Mouse (Mus musculus) heart, postnatal 36 days (tissue): ENCODE data around the gene Usp21. TPM values are rescaled to one million over a fixed set of nuclear protein-coding genes. Genes with fewer than 3 reads are reported as not detected.

ENCODE experiments used
- DNase-seq, 2 experiments: peaks; one replicate each; pipeline ENCODE4 v3.0.0; 2021 to 2022
- intact Hi-C: fragments of 180-260 bp; cut with DNase I; formaldehyde crosslinking; loops from one replicate; pipeline ENCODE4 v1.15.1; 2025
- total RNA-seq, 2 experiments: library from RNA; stranded (reverse); gene quantifications; 2 replicates each; pipeline ENCODE4 v1.2.3; 2021

Usp21 gene
- total RNA-seq, 2 experiments from 2014 or later: 22.1 to 22.3 TPM

DNA sequence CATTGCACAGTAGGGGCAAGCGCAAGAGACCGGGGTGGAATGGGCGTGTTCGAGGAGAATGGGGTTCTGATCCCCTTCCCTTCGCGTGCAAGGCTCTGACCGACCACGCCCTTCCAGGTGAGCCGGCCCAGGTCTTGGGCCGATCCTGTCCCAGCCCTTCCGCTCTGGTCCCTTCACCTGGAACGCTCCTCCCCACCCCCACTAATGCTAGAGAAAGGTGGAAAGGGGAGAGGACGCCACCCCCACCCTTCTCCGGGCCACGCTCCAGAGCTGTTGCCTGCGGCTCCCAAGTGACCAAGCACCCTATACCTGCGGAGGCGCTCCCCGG is 17.3 kb downstream of the Usp21 start:
- no peak for DNase-seq
- intact Hi-C loops: loop anchor here (2.0 kb wide), 1 partner anchor 24 kb away; no protein-coding TSS in a partner anchor

DNA sequence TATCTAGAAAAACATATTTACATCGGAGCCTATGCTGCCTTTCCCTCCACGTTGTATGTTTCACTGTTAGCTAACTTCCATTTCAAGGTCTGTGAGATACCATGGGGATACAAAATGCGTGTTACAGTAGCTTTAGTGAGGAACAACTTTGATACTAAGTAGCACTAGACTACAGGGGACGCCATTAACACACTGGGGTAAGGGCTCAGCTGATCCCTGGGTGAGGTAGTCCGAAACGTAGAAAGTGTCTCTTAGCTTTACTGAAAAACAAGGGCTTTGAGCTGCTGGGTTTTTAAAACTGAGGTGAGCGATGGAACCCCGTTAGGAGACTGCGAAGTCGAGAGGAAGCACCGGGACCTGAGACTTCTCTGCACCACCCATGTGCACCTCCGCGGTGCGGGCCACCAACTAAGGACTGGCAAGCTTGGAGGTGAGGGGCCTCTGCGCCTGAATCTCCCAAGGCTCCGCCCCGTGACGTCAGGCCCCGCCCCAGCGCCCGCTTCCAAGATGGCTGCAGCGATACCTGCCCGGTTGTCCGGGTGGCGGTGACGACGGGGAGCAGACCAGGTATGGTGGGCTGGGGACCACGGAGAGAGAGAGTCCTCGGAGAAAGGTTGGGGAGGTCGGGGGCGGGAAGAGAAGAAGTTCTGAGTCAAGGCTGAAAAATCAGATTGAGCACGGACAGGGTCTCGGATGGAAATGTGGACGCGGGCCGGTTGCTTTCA is 17.8 kb downstream of the Usp21 start, which contains the start of gene B4galt3:
B4galt3 (plus strand) TSS at position 481 of the 725 bp plus-strand sequence.
- intact Hi-C loops: loop anchor here (2.0 kb wide), 1 partner anchor 23 kb away; no protein-coding TSS in a partner anchor
- peak; percentile 98 to 99 for DNase-seq

DNA sequence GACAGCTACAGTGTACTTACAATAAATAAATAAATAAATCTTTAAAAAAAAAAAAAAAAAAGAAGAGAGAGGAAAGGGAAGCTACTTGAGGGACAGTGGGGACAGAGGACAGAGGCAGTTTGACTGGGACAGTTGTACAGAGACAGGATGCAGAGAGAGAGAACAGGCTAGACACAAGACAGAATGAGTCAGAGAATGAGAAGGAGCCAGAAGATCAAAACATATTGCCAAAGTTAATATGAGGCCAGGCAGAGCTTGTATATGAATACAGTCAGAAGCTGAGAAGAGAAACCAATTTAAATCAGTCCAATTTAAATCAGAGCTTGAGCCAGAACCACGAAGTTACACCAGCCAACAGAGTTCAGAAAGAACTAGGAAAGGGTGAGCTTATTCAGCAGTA is 19.4 kb downstream of the Usp21 start:
- intact Hi-C loops: no loop called here
- DNase-seq: no peak

DNA sequence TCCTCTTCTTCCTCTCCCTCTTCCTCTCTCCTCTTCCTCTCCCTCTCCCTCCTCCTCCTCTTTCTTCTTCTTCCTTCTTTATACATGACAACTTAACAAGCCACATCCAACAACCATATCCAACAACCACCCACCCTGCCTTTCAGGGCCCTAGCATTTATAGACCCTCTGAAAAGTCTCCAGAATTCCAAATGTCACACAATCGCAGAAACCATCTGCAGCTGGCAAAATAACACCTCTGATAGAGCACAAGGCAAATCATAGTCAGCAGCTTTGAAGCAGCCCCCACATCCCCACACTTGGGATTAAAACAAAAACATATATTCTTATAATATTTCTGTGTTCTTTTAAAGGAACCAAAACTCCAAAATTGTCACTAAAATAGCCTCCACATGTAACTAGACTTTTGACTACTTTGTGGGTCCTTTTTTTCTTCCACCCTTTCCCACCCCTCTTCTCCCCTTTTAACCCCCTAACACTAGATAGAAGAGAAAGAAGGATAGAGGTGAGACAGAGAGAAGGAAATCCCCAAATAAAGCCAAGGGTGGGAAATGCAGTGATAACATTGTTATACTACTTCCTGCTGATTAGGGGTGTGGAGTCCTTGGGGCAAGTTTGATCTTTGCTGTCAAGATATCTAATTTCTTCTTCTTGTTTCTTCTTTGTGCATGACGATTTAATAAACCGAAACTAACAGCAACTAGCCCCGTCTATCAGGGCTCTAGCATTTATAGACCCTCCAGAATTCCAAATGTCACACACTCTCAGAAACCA is 21.6 kb downstream of the Usp21 start:
- DNase-seq: no peak
- intact Hi-C loops: no loop called here

DNA sequence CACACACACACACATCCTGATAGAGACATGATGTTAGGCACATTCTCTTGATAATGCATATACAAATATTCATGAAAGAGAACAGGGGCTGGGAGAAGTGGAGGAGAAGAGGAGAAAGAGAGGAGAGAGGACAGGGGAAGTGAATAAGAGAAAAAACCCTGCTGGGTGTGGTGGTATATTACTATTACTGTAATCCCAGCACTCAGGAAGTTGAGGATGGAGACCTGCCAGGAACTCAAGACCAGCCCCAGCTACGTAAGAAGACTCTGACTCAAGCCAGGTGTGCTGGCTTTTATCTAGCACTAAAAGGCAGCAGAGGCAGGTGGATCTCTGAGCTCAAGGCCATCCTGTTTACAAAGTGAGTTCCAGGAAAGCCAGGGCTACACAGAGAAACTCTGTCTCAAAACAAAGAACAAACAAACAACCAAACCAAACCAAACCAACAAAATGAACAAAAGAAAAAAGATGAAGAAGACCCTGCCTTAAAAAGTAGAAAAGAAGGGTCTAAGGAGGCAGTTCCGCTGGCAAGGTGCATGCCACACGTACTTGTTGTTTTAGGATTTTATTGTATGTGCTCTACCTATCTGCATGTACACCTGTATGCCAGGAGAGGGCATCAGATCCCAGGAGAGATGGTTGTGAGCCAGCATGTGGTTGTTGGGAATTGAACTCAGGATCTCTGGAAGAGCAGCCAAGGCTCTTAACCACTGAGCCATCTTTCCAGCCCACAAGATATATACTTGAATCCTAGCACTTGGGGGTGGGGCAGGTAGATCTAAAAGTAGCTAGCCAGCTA is 23.9 kb downstream of the Usp21 start:
- no peak for DNase-seq
- intact Hi-C loops: no loop called here

DNA sequence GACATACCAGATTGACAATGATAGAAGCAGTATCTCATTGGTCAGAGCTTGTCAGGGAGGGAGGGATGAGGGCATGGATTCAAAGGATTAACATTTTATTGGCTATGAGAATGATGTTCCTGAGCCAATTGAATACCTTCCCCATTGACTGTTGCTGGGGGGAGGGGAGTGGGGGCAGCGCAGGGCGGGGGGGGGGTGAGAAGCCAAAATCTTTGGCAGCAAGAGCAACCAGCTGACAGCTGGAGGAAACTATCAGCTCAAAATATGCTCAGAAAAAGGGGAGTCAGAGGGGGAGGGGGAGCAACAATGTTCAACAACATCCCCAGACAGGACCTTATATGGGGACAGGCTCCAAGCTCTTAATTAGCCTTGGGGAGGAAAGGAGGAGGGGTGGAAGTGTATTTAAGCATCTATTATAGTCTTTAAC is 24.6 kb downstream of the Usp21 start:
- intact Hi-C loops: no loop called here
- DNase-seq: no peak

DNA sequence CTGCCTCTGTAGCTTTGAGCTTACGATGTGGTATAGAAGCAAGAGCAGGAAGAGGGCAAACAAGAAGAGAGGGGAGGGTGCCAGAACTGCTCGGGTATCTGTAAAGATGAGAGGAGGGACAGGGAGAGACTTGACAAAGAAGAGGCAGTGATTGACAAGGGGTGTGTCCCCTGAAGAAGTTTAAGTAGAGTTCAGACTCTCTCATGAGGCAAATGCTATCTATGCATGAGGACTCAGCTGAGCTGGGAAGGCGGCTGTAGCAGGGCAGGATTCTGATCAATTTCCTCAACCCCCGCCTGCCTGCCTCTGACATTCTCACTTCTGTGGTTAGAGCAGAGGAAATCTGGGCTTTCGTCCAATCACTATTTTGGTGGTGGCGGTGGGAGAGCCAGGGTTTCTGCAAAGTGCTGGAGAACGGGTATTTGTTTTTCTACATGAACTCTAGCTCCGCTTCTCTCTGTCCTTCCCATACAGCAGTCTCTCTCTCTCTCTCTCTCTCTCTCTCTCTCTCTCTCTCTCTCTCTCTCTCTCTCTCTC is 25.1 kb downstream of the Usp21 start:
- DNase-seq: peak; percentile 70 to 72
- intact Hi-C loops: no loop called here

DNA sequence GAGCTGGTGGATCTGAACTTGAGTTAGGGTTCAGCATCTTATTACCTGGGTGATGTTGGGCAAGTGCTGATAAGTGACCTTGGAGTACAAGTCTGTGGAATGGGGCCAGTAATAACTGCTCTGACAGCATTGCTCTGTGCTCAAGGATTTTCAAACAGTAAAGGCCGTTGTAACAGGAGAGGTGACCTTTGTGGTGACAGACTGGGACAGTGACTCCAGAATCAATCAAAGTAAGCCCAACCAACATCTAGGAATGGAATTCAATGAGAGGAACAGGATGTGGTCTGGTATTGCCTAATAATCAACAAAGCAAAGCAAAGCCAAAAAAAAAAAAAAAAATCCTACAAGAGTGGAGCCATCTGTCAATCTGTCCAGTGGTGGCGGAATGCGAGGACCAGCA is 27.5 kb downstream of the Usp21 start:
- no peak for DNase-seq
- intact Hi-C loops: no loop called here

DNA sequence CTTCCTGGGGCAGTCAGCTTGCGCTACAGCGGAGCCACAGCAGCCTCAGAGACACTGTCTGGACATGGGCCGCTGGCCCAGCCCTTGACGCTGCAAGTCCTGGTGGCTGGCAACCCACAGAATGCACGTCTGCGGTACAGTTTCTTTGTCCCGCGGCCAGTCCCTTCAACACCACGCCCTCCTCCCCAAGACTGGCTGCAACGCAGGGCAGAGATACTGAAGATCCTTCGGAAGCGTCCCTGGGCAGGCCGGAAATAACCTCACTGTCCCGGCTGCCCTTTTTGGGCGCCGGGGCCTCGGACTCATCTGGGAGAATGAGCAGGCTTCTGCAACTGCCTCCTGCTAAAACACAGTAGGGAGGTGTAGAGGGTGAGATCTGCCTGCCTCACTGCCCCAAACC is 28.9 kb downstream of the Usp21 start:
- intact Hi-C loops: no loop called here
- no peak for DNase-seq

DNA sequence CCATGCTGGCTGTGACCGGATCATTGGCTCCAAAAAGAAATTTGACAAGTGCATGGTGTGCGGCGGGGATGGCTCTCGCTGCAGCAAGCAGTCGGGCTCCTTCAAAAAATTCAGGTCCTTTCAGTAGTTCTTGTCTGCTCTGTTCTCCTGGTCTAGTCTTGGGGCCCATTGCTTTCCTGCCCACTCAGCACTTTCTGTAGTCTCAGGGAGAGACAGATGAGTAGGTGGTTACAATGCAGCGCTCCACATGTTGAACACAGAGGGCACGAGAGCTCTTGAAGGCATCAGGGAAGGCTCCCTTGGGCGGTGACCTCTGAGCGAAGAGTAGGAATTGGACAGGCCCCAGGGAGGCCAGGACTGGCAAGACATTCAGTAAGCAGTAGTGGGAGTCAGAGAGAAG is 30.0 kb downstream of the Usp21 start:
- DNase-seq: no peak
- intact Hi-C loops: loop anchor here (2.0 kb wide), 2 partner anchors 35 to 147 kb away; partner anchors contain the start of gene Tomm40l

DNA sequence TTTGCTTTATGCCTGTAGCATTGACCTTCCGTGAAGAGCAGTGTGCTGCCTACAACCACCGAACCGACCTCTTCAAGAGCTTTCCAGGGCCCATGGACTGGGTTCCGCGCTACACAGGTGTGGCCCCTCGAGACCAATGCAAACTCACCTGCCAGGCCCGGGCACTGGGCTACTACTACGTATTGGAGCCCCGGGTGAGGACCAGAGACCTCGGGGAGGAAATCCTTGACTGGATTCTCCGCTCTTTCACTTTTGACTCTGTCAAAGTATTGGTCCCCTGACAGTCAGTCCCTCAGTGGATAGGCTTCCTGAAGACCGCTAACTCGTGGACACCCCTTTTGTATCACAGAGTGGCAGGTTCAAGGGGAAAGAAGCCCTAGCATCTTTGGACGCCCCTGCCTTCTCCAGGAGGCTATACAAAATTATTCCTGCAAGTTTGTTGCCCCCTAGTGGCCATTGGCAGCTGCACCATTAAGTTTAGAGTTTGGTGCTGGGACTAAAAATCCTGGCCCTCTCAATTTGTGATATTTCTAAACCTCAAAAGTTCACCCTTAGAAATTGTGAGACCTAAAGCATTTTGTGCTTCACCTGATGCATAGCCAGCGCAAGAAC is 30.7 kb downstream of the Usp21 start:
- intact Hi-C loops: loop anchor here (2.0 kb wide), 2 partner anchors 34 to 146 kb away; partner anchors contain the start of gene Tomm40l
- DNase-seq: peak; percentile 67 to 68

DNA sequence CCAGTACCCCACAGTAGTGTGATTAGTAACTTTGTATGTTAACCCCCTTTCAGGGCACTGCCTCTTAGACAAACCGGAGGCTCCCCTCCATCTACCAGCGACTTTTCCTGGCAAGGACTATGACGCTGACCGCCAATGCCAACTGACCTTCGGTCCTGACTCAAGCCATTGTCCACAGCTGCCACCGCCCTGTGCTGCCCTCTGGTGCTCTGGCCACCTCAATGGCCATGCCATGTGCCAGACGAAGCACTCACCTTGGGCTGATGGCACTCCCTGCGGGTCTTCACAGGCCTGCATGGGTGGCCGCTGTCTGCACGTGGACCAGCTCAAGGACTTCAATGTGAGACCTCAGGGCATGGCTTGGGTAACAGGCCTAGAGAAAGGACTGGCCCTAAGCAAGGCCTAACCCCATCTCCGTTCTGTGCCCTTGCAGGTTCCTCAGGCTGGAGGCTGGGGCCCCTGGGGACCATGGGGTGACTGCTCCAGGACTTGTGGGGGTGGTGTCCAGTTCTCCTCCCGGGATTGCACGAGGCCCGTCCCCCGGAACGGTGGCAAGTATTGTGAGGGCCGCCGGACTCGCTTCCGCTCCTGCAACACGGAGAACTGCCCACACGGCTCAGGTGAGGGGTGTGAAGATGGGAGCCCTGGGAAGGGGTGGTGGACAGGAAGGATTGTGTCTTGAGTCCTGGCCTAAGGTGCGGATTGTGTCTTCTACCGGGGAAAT is 31.5 kb downstream of the Usp21 start:
- no peak for DNase-seq
- intact Hi-C loops: loop anchor here (2.0 kb wide), 2 partner anchors 33 to 145 kb away; partner anchors contain the start of gene Tomm40l

DNA sequence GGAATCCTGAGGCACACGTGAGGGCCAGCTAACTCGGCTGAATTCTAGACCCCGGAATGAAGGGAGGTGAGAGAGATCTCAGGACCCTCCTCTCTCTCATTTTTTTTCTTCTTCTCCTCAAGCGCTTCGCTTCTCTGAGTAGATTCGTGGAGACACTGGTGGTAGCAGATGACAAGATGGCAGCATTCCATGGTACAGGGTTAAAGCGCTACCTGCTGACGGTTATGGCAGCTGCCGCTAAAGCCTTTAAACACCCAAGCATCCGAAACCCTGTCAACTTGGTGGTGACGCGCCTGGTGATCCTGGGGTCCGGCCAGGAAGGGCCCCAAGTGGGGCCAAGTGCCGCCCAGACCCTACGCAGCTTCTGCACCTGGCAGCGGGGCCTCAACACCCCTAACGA is 35.4 kb downstream of the Usp21 start:
- intact Hi-C loops: no loop called here
- no peak for DNase-seq

DNA sequence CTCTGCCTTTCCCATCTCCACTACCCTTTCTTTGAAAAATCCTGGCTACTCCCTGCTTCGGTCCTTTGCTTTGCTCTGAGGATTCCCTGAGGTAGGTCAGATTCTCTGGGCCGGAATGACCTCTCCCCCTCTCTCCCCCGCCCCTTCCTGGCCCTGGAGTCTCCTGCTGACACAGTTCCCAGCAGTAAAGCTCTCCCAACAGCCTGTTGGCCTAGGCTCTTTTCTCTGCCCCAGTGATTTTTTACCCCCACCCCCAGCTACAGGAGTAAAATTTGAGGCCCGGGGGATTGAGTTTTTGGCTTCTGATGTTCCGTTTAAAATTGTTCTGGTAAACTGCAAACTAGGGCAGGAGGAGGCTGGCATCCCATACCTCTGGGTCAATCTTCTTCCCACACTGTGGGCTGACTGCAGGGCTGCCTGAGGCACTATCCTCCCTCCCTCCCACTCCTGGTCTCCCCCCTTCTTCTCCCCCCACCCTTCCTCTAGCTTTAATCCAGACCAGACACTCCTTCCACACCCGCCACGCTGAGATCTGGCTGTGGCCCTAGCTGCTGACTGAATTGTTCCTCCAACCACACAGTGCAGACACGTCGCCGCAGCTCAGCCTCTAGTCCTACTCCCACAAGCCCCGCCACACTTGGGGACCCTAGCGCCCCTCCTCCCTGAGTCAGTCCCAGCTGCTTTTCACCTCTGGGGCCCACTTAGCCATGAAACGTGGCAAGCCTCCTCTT is 36.0 kb downstream of the Usp21 start:
- DNase-seq: no peak
- intact Hi-C loops: no loop called here

DNA sequence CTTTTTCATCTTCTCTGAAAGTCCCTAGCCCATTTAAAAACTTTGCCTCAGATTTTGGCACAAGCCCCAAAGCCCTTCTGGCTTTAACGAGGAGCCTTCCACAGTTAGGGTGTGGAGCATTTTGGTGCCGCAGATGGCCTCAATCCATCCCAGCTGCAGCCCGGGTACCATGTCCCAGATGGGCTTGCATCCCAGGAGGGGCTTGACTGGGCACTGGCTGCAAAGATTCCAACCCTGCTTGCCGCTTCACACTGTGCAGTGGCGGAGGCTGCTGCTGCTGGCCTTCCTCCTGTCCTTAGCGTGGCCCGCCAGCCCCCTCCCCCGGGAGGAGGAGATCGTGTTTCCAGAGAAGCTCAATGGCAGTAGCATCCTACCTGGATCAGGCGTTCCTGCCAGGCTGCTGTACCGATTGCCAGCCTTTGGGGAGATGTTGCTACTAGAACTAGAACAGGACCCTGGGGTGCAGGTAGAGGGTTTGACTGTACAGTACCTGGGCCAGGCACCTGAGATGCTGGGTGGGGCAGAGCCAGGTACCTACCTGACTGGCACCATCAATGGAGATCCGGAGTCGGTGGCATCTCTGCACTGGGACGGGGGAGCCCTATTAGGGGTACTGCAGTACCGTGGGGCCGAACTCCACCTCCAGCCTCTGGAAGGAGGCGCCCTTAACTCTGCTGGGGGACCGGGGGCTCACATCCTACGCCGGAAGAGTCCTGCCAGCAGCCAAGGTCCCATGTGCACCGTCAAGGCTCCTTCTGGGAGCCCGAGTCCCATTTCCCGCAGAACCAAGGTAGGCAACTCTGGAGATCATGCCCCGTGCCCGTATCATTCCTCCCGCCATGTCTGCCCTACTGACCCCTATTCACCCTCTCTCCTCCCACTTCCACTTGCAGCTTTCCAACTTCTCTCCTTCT is 36.9 kb downstream of the Usp21 start, which contains the start of gene Ndufs2:
Ndufs2 (minus strand) TSS at position 709 of the 914 bp plus-strand sequence.
- intact Hi-C loops: no loop called here
- no peak for DNase-seq

DNA sequence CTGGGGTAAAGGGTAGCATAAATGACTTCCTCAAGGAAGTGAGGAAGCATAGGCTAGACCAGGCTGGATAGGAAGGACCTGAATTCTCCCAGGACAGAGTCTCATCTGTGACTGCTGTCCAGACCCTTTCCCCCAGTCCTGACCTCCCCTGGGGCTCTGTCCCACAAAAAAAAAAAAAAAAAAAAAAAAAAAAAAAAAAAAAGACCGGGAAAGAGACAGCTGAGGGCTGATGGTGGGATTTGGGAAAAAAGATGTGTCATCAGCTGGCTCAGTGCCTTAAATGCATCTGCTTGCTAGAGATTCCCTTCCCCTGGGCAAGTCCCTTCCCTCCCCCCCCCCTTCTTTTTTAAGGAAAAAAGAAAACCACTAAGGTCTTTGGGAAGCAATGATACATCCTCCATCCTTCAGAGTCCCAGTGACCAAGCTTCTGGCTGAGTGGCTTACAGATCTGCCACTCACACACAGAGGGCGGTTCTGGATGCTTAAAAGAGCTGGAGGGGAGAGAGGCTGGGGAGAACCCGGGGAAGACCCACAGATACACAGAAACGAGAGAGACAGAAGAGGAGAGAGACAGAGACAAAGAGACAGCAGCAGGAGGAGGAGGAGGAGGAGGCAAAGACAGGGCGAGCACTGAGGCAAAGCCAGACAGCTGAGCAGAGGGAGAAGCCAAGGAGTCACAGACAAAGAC is 37.7 kb downstream of the Usp21 start, which contains the start of gene Adamts4:
Adamts4 (plus strand) TSS at position 509 of the 688 bp plus-strand sequence.
- intact Hi-C loops: loop anchor here (5.0 kb wide), 1 partner anchor 82 kb away; no protein-coding TSS in a partner anchor

More for the DNA sequence above, 37.7 kb downstream of the Usp21 start, which contains the start of gene Adamts4:
- DNase-seq: peak; percentile 55 to 62
